Mouse (Mus musculus) cerebellum, adult 9-11 months (tissue): ENCODE results near the gene Supt20.
"Not testable (repeated sequence)": the region's sequence is repeated elsewhere in the genome, so short reads cannot be mapped to it uniquely, and the experiment has no call there.

Experiments
- DNase-seq: peaks from one replicate; pipeline ENCODE4 v3.0.0; 2022

Supt20 gene

DNA sequence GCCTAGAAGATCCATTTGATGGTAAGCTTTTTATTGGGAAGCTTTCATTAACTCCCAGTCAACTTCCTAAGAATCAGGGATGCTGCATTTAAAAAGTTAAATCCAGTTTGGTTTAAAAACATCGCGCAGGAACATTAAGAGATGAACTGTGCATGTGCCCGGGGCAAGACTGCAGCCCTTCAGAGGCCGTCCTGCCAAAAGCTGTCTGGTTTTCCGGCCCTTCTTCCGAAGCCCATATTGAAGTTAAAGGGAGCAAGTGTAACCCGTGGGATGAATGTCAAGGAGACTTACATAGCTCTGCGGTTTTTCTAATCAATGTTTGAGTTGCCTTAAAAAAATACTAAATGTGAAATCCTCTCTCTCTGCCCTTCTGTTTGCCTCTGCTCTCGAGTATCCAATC lies 66.6 kb downstream of the Supt20 start:
- no peak for DNase-seq

DNA sequence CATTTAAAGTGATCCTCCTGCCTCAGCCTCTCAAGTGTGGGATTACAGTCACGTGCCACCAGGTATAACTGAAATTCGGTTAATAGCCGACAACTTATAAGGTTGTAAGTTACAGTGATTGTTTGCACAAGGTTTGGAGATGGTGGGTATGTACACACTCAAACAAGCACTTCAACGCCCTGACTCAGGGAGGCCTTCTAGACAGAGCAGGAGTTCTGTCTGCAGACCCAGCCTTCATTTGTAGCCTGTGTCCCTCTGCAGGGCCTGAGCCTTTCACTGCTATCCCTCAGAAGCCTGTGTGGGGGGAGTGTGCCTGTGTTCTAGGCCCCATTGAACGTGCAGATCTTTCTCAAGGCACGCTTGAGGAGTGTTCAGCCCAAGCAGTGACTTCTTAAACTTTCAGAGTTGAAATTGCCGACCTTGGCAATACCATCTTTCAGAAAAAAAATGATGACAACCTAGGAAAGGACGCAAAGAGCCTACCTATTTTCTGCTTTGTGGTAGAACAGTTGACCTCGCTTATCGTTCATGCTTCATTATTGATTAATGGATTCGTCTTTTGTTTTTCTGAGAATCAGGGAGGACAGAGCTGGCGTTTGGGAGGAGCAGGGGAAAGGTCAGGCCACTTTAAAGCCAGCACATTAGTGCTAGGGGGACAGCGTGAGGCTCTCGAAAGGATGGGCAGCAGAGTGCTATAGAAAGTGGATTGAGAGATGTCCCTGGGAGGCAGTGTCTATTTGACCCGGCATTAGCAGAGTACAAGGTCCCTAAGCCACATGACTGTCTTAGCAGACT lies 67.9 kb downstream of the Supt20 start:
- DNase-seq, result no peak

DNA sequence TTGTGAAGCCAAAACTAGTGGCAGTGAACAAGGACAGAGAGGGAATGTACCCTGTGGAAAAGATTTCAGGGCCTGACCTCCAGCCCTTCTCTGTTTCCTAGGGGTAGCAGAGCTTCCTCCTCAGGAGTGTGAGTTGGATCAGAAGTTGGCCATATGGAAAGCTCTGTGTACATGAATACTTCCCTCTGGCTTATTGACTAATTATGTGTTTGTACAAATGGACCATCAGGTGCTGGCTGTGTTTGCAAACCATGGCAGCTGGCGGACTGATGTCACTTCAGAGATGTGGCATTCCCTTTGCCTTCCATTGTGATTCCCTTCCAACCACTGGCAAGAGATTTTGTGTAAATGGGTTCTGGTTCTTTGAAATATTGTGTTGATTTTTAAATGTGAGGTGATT lies 68.7 kb downstream of the Supt20 start:
- no peak for DNase-seq

DNA sequence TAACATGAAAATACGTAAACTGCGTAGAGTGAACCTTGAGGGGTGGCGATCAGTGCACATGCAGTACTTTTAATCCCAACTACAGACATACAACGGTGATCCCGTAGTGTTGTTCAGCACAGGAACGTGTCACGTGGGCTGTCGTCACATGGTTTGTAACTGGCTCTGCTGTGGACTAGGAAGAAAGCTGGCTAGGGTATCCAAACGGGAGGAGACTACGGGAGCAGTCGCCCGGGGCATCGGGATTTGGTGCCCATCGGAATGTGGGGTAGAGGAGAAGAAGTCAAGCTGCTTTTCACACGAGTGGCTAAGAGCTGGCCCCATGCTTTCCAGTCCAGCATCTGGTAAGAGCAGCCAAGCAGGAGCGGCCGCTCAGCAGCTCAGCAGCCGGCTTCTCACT lies 71.8 kb downstream of the Supt20 start:
- DNase-seq, result peak; percentile 68

DNA sequence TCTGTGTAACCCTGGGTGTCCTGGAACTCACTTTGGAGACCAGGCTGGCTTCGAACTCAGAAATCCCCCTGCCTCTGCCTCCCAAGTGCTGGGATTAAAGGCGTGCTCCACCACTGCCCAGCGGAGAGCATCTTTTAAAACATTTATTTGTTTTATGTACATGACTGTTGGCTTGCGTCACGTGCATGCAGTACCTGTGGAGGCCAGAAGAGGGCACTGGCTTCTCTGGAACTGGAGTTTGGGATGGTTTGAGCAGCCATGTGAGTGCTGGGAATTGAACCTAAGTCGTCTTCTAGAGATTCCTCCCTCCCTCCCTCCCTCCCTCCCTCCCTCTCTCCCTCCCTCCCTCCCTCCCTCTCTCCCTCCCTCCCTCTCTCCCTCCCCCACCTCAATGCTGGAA lies 72.9 kb downstream of the Supt20 start:
- DNase-seq, result not testable (repeated sequence)

DNA sequence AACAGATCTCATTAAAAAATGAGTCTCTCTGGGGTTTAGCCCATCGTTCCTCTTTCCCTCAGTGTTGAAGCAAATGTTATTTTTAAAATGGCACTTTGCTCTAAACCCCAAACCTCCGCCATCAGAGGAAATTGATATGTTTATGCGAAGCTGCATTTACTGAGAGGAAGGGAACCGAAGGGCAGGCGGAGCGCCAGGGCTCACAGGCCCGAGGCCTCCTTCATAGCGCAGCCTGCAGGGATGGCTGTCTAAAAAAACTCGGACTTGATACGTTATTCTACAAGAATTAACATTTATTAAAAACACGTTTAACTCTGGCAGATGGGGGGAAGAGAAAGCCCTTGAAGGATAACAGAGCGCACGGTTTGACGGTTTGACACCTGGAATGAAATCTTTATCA lies 73.4 kb downstream of the Supt20 start:
- DNase-seq, result no peak

DNA sequence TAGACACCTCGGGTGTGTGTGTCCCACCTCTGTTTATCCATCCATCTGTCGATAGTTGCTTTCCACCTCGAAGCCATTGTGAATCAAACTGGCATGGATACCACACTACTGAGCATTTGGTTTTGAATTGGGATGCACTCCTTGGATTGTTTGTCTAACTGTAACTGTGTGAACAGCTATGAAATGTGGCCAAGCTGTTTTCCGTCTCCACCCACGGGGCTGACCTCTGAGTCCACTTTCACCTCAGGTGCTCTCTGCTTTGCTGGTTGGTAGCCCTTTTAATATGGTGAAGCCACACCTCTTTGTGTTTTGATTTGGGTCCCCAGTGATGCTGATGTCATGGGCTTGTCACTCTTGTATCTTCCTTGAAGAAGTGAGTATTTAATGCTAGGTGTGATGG lies 74.2 kb downstream of the Supt20 start:
- DNase-seq, result no peak

DNA sequence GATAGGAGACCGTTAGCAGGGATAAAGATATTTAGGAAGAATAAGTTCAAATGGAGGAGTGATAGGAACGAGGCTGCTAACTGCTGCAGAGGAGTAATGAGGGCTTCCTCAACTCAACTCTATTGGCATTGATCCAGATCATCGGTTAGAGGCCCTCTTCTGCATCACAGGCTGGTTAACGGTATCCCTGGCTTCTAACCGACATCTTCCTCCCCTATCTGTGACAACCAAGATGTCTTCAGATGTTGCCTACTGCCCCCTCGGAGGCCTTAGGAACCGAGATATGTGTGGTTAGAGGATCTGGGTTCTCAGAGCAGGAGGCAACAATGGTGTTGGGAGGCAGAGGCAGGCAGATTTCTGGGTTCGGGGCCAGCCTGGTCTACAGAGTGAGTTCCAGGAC lies 76.0 kb downstream of the Supt20 start:
- DNase-seq, result no peak

DNA sequence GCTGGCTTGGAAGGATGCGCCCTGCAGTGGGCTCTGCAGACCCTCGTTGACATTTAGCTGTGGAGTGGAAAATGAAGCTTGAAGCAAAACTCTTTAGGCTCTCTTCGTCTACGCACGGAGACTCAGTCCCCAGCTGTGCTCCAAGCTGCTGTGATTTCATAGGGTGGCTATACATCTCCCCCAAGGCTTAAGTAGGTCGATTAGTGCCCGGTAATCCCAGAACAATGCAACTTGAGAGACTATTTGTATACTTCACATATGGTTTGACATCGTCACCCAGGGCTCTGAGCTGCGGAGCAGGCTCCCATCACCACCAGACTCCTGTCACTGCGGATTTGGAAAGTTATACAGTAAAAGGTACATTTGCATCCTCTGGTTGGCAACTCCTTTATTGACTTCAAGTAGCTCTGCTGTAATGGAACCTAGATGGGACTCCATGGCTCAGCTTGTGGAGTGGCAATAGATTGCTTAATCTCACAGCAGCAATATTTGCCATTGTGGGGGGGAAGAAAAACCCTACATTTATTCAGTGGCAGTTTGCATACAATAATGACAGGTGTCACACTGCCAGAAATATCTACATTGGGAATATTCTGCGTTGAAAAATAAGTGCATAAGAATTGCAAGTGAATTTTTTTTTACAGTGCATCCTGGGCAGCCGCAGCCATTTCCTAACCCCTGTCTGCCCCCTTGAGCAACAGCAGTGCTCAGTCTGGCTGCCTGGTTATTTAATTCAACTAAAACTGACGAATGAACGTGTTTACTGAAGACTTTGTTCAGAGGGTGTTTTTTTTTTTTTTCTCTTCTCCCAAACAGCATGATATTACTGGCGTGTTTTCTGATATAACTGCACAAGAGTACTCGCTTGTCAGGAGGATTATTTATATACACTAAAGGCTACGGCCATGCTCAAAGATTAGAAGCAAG lies 77.0 kb downstream of the Supt20 start:
- no peak for DNase-seq

DNA sequence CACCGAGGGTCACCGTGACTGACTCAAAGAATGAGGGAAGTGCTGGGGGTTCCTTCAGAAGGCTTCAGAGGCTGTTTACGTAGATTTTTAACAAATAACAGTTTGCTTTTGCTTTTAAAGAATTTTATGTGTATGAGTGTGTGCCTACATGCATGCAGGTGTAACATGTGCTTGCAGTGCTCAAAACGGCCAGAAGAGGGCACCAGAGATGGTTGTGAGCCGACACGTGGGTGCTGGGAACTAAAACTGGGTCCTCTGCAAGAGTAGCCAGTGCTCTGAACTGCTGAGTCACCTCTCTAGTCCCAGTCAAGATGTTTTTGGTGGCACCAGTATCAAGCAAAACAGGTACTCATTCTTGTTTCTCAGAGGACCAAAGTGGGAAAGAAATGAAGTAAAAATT lies 81.0 kb downstream of the Supt20 start:
- no peak for DNase-seq

DNA sequence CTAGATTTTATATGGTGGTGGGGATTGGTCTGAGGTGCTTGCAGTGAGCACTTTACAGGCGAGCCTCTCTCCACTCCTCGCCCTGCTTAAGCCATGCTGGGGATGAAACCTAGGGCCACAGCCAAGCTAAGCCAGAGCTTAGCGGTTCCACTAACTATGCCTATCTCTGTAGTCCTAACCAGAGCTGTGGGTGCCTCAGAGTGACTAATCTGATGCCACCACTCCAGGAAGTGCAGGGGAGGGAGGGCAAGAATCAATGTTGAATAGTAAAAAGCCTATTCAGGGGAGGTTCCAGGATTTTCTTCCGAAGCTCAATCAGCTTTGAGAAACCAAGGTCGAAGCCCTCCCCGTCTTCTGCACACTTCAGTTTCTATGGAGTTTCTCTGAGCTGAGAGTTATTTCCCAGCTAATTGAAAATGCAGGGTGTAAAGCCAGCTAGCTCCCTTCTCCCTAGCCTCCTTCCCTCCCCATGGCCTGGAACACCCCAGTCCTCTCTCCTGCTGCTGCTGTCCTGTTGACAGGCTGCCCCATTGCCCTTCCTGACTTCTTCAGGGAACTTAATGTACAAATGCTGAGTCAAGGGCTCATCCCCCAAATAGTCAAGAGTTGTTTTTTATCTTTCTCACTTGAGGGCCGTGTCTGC lies 83.5 kb downstream of the Supt20 start:
- no peak for DNase-seq
